Mouse (Mus musculus): ENCODE results near the gene Ptafr.

GRCm38 (mm10) chr4:132584975-132585374, 21.1 kb downstream of the Ptafr start:
- TF ChIP-seq CTCF (IDR thresholded peaks at IDR 0.05; ENCODE audit: low read depth, low read length) = no peak
- TF ChIP-seq POLR2A (IDR thresholded peaks at IDR 0.05; ENCODE audit: borderline replicate concordance, low read depth, low read length) = no peak
